ENCODE assay signal across 21 mouse cellular contexts in genomic region chr5:140022861-140023260, GRCm38 (mm10).
DNase-seq lines count a peak whose midpoint lies in the region; ATAC-seq and TF ChIP-seq lines count a peak whose summit lies in the region.
"Had no signal": no experiment of that assay in that cellular context is flagged by ENCODE, and none has a peak within 500 bp of the region (broad histone marks: within the 10 kb centered on the region; RNA-seq: fewer than 3 reads in every experiment).

No protein-coding gene starts in this region.

- H3K27me3 ChIP-seq in midbrain, embryonic 11.5 days (ENCODE audit: control insufficient read depth, insufficient read depth, low read length), result no peaks in the 10 kb centered on the region
- H3K27me3 ChIP-seq in midbrain, embryonic 10.5 days (ENCODE audit: low read depth, poor library complexity, severe bottlenecking), result no peaks in the 10 kb centered on the region
- H3K27me3 ChIP-seq: embryonic facial prominence, embryonic 13.5 days; embryonic facial prominence, embryonic 15.5 days; forebrain, embryonic 12.5 days had no signal

- no peak overlapping the region for H3K4me2 ChIP-seq in midbrain, embryonic 11.5 days
- H3K4me2 ChIP-seq: embryonic facial prominence, embryonic 13.5 days; embryonic facial prominence, embryonic 15.5 days; forebrain, embryonic 12.5 days had no signal

- H3K4me3 ChIP-seq in midbrain, embryonic 11.5 days (ENCODE audit: low read depth, low read length), result no peak overlapping the region
- H3K4me3 ChIP-seq in midbrain, embryonic 10.5 days, result no peak overlapping the region
- H3K4me3 ChIP-seq in olfactory bulb, adult 2 months (ENCODE audit: insufficient read depth, low read depth, low read length), result no peak overlapping the region
- no peak overlapping the region for H3K4me3 ChIP-seq in gastrocnemius, adult 2 months
- H3K4me3 ChIP-seq: embryonic facial prominence, embryonic 13.5 days; embryonic facial prominence, embryonic 15.5 days; erythroblast, embryonic 14.5 days; forebrain, embryonic 10.5 days; forebrain, embryonic 12.5 days had no signal

- H3K4me1 ChIP-seq in midbrain, embryonic 11.5 days (ENCODE audit: control insufficient read depth, insufficient read depth, low read length), result 0 out of 2 replicates have a peak, but pooled peaks cover 4% of the 10 kb centered on the region
- H3K4me1 ChIP-seq in midbrain, embryonic 10.5 days, result peaks cover 16% of the 10 kb centered on the region
- H3K4me1 ChIP-seq in olfactory bulb, adult 2 months (ENCODE audit: control insufficient read depth, insufficient read depth, low read length), result peaks cover 57% of the 10 kb centered on the region
- H3K4me1 ChIP-seq: embryonic facial prominence, embryonic 15.5 days had no signal

- no peak for ATAC-seq in midbrain, embryonic 11.5 days (ENCODE audit: low FRiP score)
- ATAC-seq: forebrain, embryonic 14.5 days had no signal

- TF ChIP-seq POLR2A in olfactory bulb, adult 2 months (IDR thresholded peaks at IDR 0.05; ENCODE audit: insufficient read depth, low read depth, low read length), result no peak

- no peaks in the 10 kb centered on the region for H3K9me3 ChIP-seq in midbrain, embryonic 11.5 days (ENCODE audit: control insufficient read depth, low read length)
- no peaks in the 10 kb centered on the region for H3K9me3 ChIP-seq in midbrain, embryonic 10.5 days (replicated peaks)
- H3K9me3 ChIP-seq: embryonic facial prominence, embryonic 13.5 days; embryonic facial prominence, embryonic 15.5 days; forebrain, embryonic 10.5 days; forebrain, embryonic 12.5 days had no signal

- WGBS in midbrain, embryonic 11.5 days, result 89% methylated on average over 6 of the region's 6 CpGs
- WGBS in midbrain, embryonic 10.5 days, result 87% methylated on average over 6 of the region's 6 CpGs
- 25% methylated on average over 6 of the region's 6 CpGs for WGBS in olfactory bulb, adult 2 months

- no peak overlapping the region for H3K27ac ChIP-seq in midbrain, embryonic 11.5 days (ENCODE audit: low read depth, low read length)
- no peak overlapping the region for H3K27ac ChIP-seq in midbrain, embryonic 10.5 days (replicated peaks)
- H3K27ac ChIP-seq in olfactory bulb, adult 2 months (ENCODE audit: insufficient read depth, low read depth, low read length), result peak overlapping the region; percentile 63
- no peak overlapping the region for H3K27ac ChIP-seq in gastrocnemius, adult 2 months
- H3K27ac ChIP-seq: embryonic facial prominence, embryonic 13.5 days; embryonic facial prominence, embryonic 15.5 days; forebrain, embryonic 12.5 days had no signal

- no peaks in the 10 kb centered on the region for H3K36me3 ChIP-seq in midbrain, embryonic 11.5 days (ENCODE audit: control insufficient read depth, insufficient read depth, low read length)
- H3K36me3 ChIP-seq in midbrain, embryonic 10.5 days, result no peaks in the 10 kb centered on the region
- H3K36me3 ChIP-seq: embryonic facial prominence, embryonic 13.5 days; embryonic facial prominence, embryonic 15.5 days; forebrain, embryonic 12.5 days had no signal

- intact Hi-C loops in heart, postnatal 10 days (cut with DNase I), result no loop called here
- intact Hi-C loops in gastrocnemius, adult 2 months (cut with DNase I), result no loop called here

- DNase-seq in midbrain, embryonic 11.5 days (ENCODE audit: low spot score, missing footprints), result peak; percentile 28
- DNase-seq in midbrain, embryonic 10.5 days (ENCODE audit: low spot score), result no peak
- peak; percentile 49 for DNase-seq in Muller cell, postnatal 12 days (ENCODE audit: inconsistent ontology term)
- DNase-seq in heart, postnatal 10 days, result no peak
- no peak for DNase-seq in gastrocnemius, adult 2 months
- DNase-seq: adrenal gland, adult 2 months; adrenal gland, postnatal 10 days; adrenal gland, postnatal 25 days; cerebellum, adult 18-20 months; cerebellum, adult 8-10 months; cerebellum, adult 9-11 months; cerebellum, postnatal 14 days; cerebellum, postnatal 36 days; embryo, embryonic 11 days had no signal

- H3K9ac ChIP-seq in midbrain, embryonic 11.5 days (ENCODE audit: low read length), result no peak overlapping the region
- H3K9ac ChIP-seq: embryonic facial prominence, embryonic 15.5 days; forebrain, embryonic 12.5 days had no signal

- TF ChIP-seq CTCF in olfactory bulb, adult 2 months (IDR thresholded peaks at IDR 0.05; ENCODE audit: insufficient read depth, low read depth, low read length), result no peak
- no peak for TF ChIP-seq CTCF in gastrocnemius, adult 2 months (IDR thresholded peaks at IDR 0.05)

Comparison
In these comparisons a context has a peak if more than half of its experiments do, and no peak if none do; other contexts are left out.
1. DNase-seq: peak in midbrain, embryonic 11.5 days (single experiment) and Muller cell, postnatal 12 days (single experiment); none in midbrain, embryonic 10.5 days (single experiment), heart, postnatal 10 days (0 of 2) and gastrocnemius, adult 2 months (single experiment).